Mouse (Mus musculus) thymus, adult 2 months (tissue): ENCODE measurements around the gene Fcor.

Source experiments
- CTCF ChIP-seq: fragments of 200-500 bp; IDR thresholded peaks from 2 replicates; pipeline ENCODE4 v1.5.1; 2012; ENCODE audit warnings: mild to moderate bottlenecking, control low read depth, low read length, moderate library complexity, borderline replicate concordance; ENCODE audit not compliant: control insufficient read depth, poor library complexity, insufficient read depth; ENCODE audit errors: extremely low read depth
- POLR2A ChIP-seq: fragments of 200-500 bp; IDR thresholded peaks from 2 replicates; pipeline ENCODE4 v1.6.1; 2012; ENCODE audit warnings: mild to moderate bottlenecking, low read length, control low read depth, moderate library complexity; ENCODE audit not compliant: control insufficient read depth, poor library complexity, insufficient read depth; ENCODE audit errors: extremely low read depth

GRCm38 (mm10) chr8:3690774-3691173 lies 18.6 kb upstream of the Fcor start:
- no peak for TF ChIP-seq CTCF
- no peak for TF ChIP-seq POLR2A
